Mouse (Mus musculus) regulatory T cell (primary cell): ENCODE results near the gene Rtp2.
"Not testable (repeated sequence)": the region's sequence is repeated elsewhere in the genome, so short reads cannot be mapped to it uniquely, and the experiment has no call there.

Source experiments
- in situ Hi-C: fragments of 300-600 bp; cut with MboI, MseI; formaldehyde crosslinking; loops from one replicate; pipeline ENCODE4 v1.15.1; 2025; ENCODE audit warnings: high pct_unique_total_duplicates

Gene Rtp2

GRCm38 (mm10) chr16:23952101-23952727 lies 20.0 kb upstream of the Rtp2 start:
- in situ Hi-C loops = no loop called here

DNA sequence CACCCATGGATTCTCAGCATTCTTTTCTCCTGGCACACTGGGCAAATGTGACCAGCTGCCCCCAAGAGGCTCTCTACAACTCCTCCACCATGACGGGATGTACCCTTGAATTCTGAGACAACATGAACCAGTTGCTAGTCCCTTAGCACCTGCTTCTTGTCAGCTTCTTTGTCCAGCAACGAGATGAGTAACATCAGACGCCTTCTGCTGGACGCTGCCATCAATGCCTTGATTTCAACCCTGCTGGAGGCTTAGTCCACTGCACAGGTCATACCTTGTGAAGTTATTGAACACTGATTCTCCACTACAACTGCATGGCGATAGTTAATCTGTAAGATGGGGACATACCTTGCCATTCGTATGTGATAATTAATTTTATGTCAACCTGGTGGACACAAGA lies 15.5 kb upstream of the Rtp2 start:
- in situ Hi-C loops = no loop called here

GRCm38 (mm10) chr16:23944801-23945200 lies 12.6 kb upstream of the Rtp2 start:
- in situ Hi-C loops = no loop called here

DNA sequence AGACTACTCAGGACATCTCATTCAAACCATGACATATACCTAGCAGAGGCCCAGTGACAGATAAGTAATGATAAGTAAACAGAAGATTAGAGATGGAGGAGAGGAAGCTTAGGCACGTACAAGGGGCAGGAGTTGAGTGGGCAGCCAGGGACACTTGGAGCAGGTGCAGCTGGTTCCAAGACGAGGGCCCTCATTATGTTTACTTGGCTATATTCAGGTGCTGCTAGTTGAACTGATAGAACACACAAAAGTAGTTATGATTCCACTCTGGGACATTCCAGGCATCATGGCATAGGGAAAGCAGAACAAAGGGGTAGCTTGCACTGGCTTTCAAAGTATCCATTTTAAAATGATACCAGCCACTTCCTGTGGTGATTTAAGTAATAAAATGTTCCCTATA lies 2.2 kb upstream of the Rtp2 start:
- in situ Hi-C loops = no loop called here

DNA sequence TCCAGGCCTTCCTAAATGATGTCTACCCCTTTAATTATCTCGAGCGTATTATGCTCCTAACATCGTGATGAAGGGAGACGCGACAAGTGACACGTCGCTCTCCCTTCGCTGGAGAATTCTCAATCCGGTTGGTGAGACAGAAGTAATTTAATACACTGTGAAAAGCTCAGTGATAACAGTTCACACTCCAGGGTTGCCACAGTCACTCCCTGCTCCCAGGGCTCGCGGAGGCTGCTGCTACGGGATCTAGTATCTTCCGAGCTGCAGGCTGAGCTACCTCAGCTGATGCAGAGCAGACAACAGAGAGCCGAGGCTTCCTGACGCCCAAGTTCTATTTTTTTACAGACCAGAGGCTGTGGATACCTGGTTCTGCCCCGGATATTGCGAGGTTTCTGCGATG lies 919 bp downstream of the Rtp2 start:
- in situ Hi-C loops = no loop called here

DNA sequence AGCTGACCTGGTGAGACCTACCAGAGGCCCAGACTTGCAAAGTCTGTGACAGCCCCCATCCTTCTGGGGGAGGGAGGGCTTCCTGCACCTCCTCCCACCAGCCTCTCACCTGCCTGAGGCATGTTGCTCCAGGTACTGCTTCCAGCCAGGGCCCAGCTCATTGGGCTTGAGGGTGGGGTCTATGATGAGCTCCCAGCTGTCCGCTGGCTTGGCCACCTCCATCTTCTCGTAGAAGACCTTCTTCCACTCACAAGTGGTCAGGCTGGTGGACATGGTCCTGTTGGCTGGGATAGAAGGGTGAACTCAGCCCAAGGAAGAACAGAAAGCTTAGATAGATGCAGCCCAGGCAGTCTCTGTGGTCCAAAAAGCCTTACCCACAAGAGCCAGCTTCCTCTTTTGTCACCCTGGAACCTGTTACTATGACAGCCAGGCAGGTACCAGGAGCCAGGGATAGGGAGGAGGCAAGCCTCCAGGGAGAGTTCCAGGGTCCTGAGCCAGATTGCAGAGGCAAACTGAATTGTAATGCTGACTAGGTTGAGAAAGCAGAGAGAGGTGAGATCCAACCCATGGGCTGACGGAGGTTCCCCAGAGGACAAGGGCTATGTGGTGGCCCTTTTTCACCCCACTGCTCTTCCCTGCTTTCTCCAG lies 1.6 kb downstream of the Rtp2 start:
- in situ Hi-C loops = no loop called here

DNA sequence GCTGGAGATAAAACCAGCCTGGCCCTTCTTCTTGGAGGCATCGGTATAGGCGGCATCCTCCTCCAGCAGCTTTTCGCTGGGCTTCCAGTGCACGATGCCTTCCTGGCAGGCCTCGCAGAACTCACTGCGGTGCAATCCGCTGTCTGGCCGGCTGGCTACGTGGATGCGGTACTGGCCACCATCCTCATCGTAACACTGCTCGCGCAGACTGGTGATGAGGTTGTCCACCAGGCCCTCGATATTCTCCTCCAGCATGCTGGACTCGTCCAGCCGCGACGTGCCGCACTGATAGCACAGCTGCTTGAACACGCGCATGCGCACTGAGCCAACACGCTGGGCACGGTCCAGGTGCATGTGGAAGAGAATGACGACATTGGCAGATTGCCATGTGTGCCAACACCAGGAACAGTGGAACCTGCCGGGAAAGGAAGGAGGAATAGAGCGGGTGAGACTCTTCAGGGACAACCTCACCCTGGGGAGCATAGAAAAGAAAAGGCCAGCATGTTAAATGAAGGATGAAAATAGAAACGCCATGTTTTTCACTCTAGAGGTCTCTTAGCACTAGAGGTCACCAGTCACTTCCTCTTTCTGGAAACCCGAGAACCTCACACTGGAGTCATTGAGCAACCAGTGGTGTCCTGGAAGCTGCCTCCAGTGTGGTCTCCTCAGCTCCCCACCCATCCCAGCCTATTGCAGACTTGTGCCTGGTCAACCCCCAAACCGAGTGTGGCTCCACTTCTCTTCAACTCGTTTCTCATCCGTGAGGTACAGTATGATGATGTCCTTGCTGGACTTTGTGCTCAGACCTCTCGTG lies 4.7 kb downstream of the Rtp2 start:
- in situ Hi-C loops = no loop called here

DNA sequence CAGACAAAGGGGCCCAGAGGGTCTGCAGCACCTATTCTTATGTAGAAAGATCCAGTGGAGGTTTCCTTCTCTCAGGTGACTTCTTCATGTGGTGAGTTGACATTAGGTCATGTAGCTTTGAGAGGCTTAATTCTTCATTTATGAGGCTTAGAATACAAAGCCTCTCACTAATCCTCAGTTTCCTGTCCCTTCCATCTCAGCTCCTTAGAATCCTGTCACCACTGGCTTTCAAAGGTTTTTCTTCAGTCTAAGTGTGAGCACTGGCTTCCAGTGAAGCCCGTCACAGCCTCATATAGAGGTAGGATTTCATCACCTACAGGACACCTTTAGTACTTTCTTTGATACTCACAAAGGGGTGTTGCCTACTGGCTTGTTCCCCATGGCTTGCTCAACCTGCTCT lies 9.3 kb downstream of the Rtp2 start:
- in situ Hi-C loops = no loop called here

GRCm38 (mm10) chr16:23921697-23922096 lies 10.5 kb downstream of the Rtp2 start:
- in situ Hi-C loops = no loop called here

- in situ Hi-C loops = no loop called here
Observed at GRCm38 (mm10) chr16:23919418-23919817, 12.8 kb downstream of the Rtp2 start.

GRCm38 (mm10) chr16:23913401-23913800 lies 18.8 kb downstream of the Rtp2 start:
- in situ Hi-C loops = no loop called here

DNA sequence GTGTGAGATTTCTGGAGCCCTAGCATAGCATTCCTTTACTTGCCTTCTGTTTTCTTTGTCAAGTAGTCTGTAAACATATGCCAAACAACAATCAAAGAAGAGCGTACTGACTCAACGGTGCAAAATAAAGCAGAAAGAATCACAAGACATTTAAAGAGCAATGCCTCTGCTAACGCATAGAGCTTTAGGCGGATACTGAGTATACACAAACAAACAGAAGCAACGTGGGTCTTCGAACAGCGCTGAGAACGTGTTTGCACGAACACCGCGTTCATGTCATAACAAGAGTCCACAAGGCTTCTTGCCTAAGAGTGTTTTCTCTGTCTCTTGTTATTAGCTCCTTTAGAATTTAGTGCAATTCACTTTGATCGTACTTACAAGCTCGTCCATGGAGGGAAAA lies 19.5 kb downstream of the Rtp2 start:
- in situ Hi-C loops = no loop called here

DNA sequence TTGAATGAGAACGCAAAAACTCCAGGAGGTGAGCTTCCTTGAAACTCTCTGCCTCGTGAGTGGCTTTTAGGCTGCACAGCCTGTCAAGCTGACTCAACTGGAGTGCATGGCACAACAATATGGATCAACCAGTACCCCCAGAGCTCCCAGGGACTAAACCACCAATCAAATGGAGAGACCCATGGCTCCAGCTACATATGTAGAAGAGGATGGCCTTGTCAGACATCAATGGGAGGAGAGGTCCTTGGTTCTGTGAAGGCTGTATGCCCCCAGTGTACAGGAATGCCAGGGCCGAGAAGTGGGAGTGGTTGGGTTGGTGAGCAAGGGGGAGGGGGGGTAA lies 23.2 kb downstream of the Rtp2 start:
- in situ Hi-C loops = not testable (repeated sequence)

DNA sequence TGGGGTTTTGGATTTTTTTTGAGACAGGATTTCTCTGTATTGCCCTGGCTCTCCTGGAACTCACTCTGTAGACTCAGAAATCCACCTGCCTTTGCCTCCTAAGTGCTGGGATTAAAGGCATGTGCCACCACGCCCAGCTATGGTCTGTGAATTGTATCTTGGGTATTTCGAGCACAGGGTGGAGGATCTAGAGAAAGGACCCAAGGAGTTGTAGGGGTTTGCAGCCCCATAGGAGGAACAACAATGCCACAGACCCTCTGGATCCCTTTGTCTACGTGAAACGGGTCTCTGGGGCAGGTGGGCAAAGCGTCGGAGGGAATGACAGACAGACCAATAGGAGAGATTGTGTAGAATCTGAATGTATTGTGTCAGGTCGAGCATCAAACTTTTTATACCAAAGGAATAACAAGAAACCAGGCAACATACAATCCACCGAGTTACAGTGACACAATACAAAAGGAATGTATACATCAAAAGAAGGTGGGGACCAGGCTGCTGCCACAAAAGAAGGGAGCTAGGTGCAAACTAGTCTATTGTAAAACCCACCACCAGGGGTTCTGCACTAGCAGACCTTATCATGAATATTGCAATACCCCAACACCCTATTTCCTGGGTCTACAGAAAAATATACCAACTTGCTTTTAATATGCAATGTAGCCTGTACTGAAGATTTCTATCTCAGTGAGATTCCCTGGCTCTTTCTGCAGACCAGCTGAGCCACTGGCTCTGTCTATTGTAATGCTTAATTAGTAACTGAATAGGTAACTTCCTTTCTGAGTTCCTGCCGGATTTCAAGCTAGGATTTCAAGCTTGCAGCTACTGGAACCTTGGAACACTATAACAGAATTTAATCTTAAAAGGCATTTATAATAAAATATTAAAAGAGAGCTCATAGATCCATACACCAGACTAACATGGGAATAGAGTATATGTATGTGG lies 23.8 kb downstream of the Rtp2 start:
- in situ Hi-C loops = not testable (repeated sequence)

GRCm38 (mm10) chr16:23906586-23906985 lies 25.6 kb downstream of the Rtp2 start:
- in situ Hi-C loops = not testable (repeated sequence)

- in situ Hi-C loops = no loop called here
Observed at GRCm38 (mm10) chr16:23901411-23901810, 30.8 kb downstream of the Rtp2 start.

GRCm38 (mm10) chr16:23900061-23900460 lies 32.1 kb downstream of the Rtp2 start:
- in situ Hi-C loops = no loop called here

DNA sequence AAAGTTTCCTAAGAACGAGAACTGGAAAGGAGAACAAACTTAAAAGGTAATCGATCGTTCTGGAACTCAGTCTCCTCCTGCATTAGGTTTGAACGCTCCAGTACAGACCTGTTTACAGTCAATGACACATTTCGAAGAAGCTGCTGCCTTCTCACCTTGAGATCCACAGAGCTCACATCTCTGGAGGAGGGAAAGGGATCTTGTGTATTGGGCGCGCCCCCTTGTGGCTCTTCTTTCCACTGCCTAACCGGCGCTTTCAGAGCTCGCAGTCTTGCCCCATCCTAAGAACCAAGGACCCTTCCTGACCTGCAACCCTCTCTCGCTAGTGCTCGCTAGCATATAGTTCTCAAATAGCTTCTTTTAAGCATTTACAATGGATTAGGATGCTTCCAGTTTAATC lies 33.4 kb downstream of the Rtp2 start:
- in situ Hi-C loops = loop anchor here (5.0 kb wide), 1 partner anchor 352 kb away; no protein-coding TSS in a partner anchor

DNA sequence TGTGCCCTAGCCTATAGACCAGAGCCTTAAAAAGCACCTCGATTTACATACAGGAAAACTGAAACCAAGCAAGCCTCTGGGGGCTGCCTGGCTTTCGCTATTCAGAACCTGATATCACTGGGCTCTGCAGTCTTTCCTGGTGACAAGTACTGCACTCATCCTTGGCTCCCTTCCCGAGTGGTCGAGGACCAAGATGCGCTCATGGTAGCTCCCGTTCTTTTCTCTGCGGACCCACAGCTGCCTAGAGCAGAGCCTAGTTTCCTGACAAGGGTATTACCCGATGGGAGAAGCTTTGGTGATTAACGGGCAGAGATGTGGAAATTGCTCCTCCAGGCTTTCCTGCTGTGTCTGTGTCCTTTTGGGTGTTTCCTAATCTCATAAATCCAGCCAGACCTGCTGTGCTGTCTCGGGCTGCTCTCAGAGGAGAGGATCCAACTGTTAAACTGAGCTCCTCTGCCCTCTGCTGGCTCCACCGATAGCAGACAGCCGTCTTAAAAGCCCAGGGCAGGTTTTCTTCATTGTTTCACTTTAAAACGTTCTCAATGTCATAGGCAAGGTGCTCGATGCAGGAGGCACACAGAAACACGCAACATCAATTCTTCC lies 34.1 kb downstream of the Rtp2 start:
- in situ Hi-C loops = loop anchor here (5.0 kb wide), 1 partner anchor 351 kb away; no protein-coding TSS in a partner anchor

- in situ Hi-C loops = loop anchor here (5.0 kb wide), 1 partner anchor 350 kb away; no protein-coding TSS in a partner anchor
Observed at GRCm38 (mm10) chr16:23897486-23897885, 34.7 kb downstream of the Rtp2 start.

DNA sequence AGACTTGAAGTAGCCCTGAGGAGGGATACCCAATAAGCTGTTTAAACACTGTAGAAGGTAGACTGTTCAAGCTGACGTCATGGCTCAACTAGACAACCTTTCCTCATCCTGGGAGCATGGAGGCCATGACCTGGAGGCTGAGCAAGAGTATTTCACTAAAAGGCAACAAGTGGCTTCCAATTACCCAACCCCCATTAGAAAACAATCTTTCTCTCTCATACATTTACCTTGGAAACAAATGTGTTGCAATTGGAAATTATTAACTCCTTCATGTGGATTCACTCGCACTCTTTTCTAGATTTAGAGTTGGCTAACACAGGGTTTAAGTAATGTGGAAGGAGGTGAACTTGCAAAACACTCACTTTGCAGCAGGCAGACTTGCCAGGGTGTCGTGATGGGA lies 37.1 kb downstream of the Rtp2 start:
- in situ Hi-C loops = loop anchor here (5.0 kb wide), 1 partner anchor 348 kb away; no protein-coding TSS in a partner anchor
